In the genomic region with DNA sequence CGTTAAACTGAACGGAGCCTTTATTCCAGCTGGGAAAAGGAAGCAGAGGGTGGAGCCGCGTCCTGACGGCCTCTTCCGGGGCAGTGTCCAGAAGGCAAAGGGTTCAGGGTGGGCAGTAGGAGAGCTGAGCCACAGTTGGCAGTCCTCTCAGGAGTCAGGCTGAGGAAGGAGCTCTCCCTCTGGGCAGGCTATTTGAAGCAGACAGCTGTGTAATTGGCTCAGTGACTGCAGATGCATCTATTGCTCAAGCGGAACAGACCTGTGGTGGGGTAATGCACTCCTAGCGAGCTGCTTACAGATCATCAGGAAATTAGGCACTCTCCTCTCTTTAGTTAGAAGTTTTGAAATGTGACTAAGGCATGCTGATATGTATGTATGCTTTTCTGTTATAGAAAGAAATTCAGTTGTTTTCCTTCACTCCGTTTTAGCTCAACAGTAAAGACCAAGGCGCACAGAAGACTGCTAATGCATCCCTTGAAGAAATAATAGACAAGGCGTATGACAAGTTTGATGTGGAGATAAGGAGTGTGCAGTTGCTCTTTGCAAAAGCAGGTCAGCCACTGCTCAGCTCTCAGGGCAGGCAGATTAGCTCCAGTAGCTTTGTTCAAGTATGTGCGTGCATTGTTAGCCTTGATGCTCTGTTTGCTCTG, we compare ENCODE assay signal across 18 mouse cellular contexts. TPM values are rescaled to one million over a fixed set of nuclear protein-coding genes. Genes with fewer than 3 reads are reported as not detected.
A peak's percentile ranks its signal among the peaks of the same experiment; 100 is the strongest.
DNase-seq lines count a peak whose midpoint lies in the region; ATAC-seq and TF ChIP-seq lines count a peak whose summit lies in the region.
"Had no signal": no experiment of that assay in that cellular context is flagged by ENCODE, and none has a peak within 500 bp of the region (broad histone marks: within the 10 kb centered on the region; RNA-seq: fewer than 3 reads in every experiment).

No protein-coding gene starts in this region.

- no peak overlapping the region for H3K4me2 ChIP-seq in embryonic facial prominence, embryonic 14.5 days (ENCODE audit: low read depth, low read length)
- H3K4me2 ChIP-seq in hindbrain, postnatal 0 days (ENCODE audit: low read depth, low read length): no peak overlapping the region
- no peak overlapping the region for H3K4me2 ChIP-seq in hindbrain, embryonic 13.5 days
- H3K4me2 ChIP-seq: forebrain, embryonic 12.5 days; limb, embryonic 12.5 days; liver, embryonic 13.5 days; neural tube, embryonic 15.5 days had no signal

- TF ChIP-seq CTCF in hindbrain, postnatal 0 days (IDR thresholded peaks at IDR 0.05; ENCODE audit: low read depth): no peak

- H3K9me3 ChIP-seq in embryonic facial prominence, embryonic 14.5 days (ENCODE audit: control insufficient read depth, low read length): no peaks in the 10 kb centered on the region
- H3K9me3 ChIP-seq in embryonic facial prominence, embryonic 10.5 days: no peaks in the 10 kb centered on the region
- H3K9me3 ChIP-seq in hindbrain, postnatal 0 days (ENCODE audit: low read length): no peaks in the 10 kb centered on the region
- H3K9me3 ChIP-seq in hindbrain, embryonic 13.5 days: no peaks in the 10 kb centered on the region
- H3K9me3 ChIP-seq: forebrain, embryonic 12.5 days; limb, embryonic 12.5 days; liver, embryonic 13.5 days; neural tube, embryonic 15.5 days had no signal

- H3K9ac ChIP-seq in embryonic facial prominence, embryonic 14.5 days (ENCODE audit: low read depth, low read length): no peak overlapping the region
- no peak overlapping the region for H3K9ac ChIP-seq in hindbrain, postnatal 0 days (replicated peaks; ENCODE audit: low read length)
- no peak overlapping the region for H3K9ac ChIP-seq in hindbrain, embryonic 13.5 days
- H3K9ac ChIP-seq: forebrain, embryonic 12.5 days; limb, embryonic 12.5 days; liver, embryonic 13.5 days; neural tube, embryonic 15.5 days had no signal

- DNase-seq in embryonic facial prominence, embryonic 14.5 days (ENCODE audit: low spot score): peak; percentile 7
- DNase-seq in embryonic facial prominence, embryonic 10.5 days (ENCODE audit: low spot score): no peak
- peak; percentile 20 for DNase-seq in hindbrain, postnatal 0 days (ENCODE audit: low spot score)
- peak; percentile 54 for DNase-seq in A20 (ENCODE audit: low read depth, low spot score)
- DNase-seq in adrenal gland, postnatal 14 days: no peak
- no peak for DNase-seq in left cerebral cortex, adult 9 months (ENCODE audit: low spot score in 2 of 2)
- DNase-seq: adrenal gland, postnatal 25 days; cerebellum, adult 9-10 months; kidney, adult 8-10 months; liver, embryonic 13.5 days; right cerebral cortex, postnatal 4 days had no signal

- peaks cover 39% of the 10 kb centered on the region; the same call in 1 of the 2 replicates for H3K36me3 ChIP-seq in embryonic facial prominence, embryonic 14.5 days (ENCODE audit: control insufficient read depth, insufficient read depth, low read length)
- H3K36me3 ChIP-seq in embryonic facial prominence, embryonic 10.5 days (replicated peaks): peaks cover 38% of the 10 kb centered on the region
- H3K36me3 ChIP-seq in hindbrain, postnatal 0 days (ENCODE audit: insufficient read depth, low read length): peaks cover 12% of the 10 kb centered on the region
- peaks cover 44% of the 10 kb centered on the region for H3K36me3 ChIP-seq in hindbrain, embryonic 13.5 days

- no peak overlapping the region for H3K27ac ChIP-seq in embryonic facial prominence, embryonic 14.5 days (replicated peaks; ENCODE audit: low read depth, low read length)
- H3K27ac ChIP-seq in embryonic facial prominence, embryonic 10.5 days (replicated peaks): no peak overlapping the region
- no peak overlapping the region for H3K27ac ChIP-seq in hindbrain, postnatal 0 days
- H3K27ac ChIP-seq in hindbrain, embryonic 13.5 days: no peak overlapping the region; the same call in 1 of the 2 replicates
- H3K27ac ChIP-seq: forebrain, embryonic 12.5 days; left cerebral cortex, adult 2 months; limb, embryonic 12.5 days; liver, embryonic 13.5 days; neural tube, embryonic 15.5 days had no signal

- no peaks in the 10 kb centered on the region for H3K4me1 ChIP-seq in embryonic facial prominence, embryonic 14.5 days (ENCODE audit: control insufficient read depth, insufficient read depth, low read length)
- peaks cover 8% of the 10 kb centered on the region; the same call in 1 of the 2 replicates for H3K4me1 ChIP-seq in embryonic facial prominence, embryonic 10.5 days
- H3K4me1 ChIP-seq in hindbrain, postnatal 0 days (ENCODE audit: insufficient read depth, low read length): no peaks in the 10 kb centered on the region
- peaks cover 10% of the 10 kb centered on the region; the same call in 1 of the 2 replicates for H3K4me1 ChIP-seq in hindbrain, embryonic 13.5 days (replicated peaks)
- H3K4me1 ChIP-seq: limb, embryonic 12.5 days; liver, embryonic 13.5 days; neural tube, embryonic 15.5 days had no signal

- WGBS in embryonic facial prominence, embryonic 14.5 days: 74% methylated on average over 12 of the region's 12 CpGs
- 72% methylated on average over 12 of the region's 12 CpGs for WGBS in embryonic facial prominence, embryonic 10.5 days
- 42% methylated on average over 12 of the region's 12 CpGs for WGBS in hindbrain, postnatal 0 days
- WGBS in hindbrain, embryonic 13.5 days: 60% methylated on average over 12 of the region's 12 CpGs

- ATAC-seq in embryonic facial prominence, embryonic 14.5 days (ENCODE audit: low read depth): no peak
- ATAC-seq in hindbrain, postnatal 0 days: no peak
- ATAC-seq in hindbrain, embryonic 13.5 days (ENCODE audit: low FRiP score): no peak
- ATAC-seq in megakaryocyte, adult 5-6 weeks (ENCODE audit: poor library complexity, severe bottlenecking): peak; percentile 60
- ATAC-seq: lung, postnatal 0 days had no signal

- no peak overlapping the region for H3K4me3 ChIP-seq in embryonic facial prominence, embryonic 14.5 days (ENCODE audit: low read depth, low read length)
- H3K4me3 ChIP-seq in embryonic facial prominence, embryonic 10.5 days: no peak overlapping the region
- no peak overlapping the region for H3K4me3 ChIP-seq in hindbrain, postnatal 0 days (ENCODE audit: low read length)
- no peak overlapping the region for H3K4me3 ChIP-seq in hindbrain, embryonic 13.5 days
- H3K4me3 ChIP-seq: forebrain, embryonic 12.5 days; left cerebral cortex, adult 2 months; limb, embryonic 12.5 days; liver, embryonic 13.5 days; neural tube, embryonic 15.5 days had no signal

- no peaks in the 10 kb centered on the region for H3K27me3 ChIP-seq in embryonic facial prominence, embryonic 14.5 days (replicated peaks; ENCODE audit: control insufficient read depth, insufficient read depth, low read length)
- no peaks in the 10 kb centered on the region for H3K27me3 ChIP-seq in embryonic facial prominence, embryonic 10.5 days (replicated peaks; ENCODE audit: low read depth, poor library complexity, severe bottlenecking)
- H3K27me3 ChIP-seq in hindbrain, postnatal 0 days (ENCODE audit: insufficient read depth, low read length): no peaks in the 10 kb centered on the region
- no peaks in the 10 kb centered on the region for H3K27me3 ChIP-seq in hindbrain, embryonic 13.5 days
- H3K27me3 ChIP-seq: forebrain, embryonic 12.5 days; limb, embryonic 12.5 days; liver, embryonic 13.5 days; neural tube, embryonic 15.5 days had no signal

RNA-seq across cellular contexts. Expression of gene Vps13c, which starts 56.6 kb away (rescaled TPM):
- polyA plus RNA-seq in embryonic facial prominence, embryonic 14.5 days (2014; fragmentation: Nextera tagmentation; extraction: Ambion mirVana): 5.2 and 6.0 TPM in 2 replicates
- 3.5 and 4.0 TPM in 2 replicates for polyA plus RNA-seq in embryonic facial prominence, embryonic 10.5 days (2016; fragmentation: Nextera tagmentation; extraction: Ambion mirVana)
- total RNA-seq in hindbrain, postnatal 0 days (2014; rRNA removed): 23.1 and 25.8 TPM in 2 replicates
- polyA plus RNA-seq in hindbrain, postnatal 0 days (2015; fragmentation: Nextera tagmentation; extraction: Ambion mirVana): 7.5 TPM in 2 replicates
- polyA plus RNA-seq in hindbrain, embryonic 13.5 days (2015; fragmentation: Nextera tagmentation; extraction: Ambion mirVana): 10.7 and 11.2 TPM in 2 replicates
- 48.4 and 52.5 TPM in 2 replicates for total RNA-seq in megakaryocyte, adult 5-6 weeks (2015)
- total RNA-seq in megakaryocyte, adult 5-6 weeks (2017): 69.1 and 73.0 TPM in 2 replicates
- total RNA-seq in adrenal gland, postnatal 14 days (2021): 43.3 and 46.2 TPM in 2 replicates

Comparison
In these comparisons a context has a peak if more than half of its experiments do, and no peak if none do; other contexts are left out.
1. DNase-seq: peak in embryonic facial prominence, embryonic 14.5 days (single experiment), hindbrain, postnatal 0 days (single experiment) and A20 (single experiment); none in embryonic facial prominence, embryonic 10.5 days (single experiment), adrenal gland, postnatal 14 days (single experiment) and left cerebral cortex, adult 9 months (0 of 2).